Mouse (Mus musculus) G1E (cell line): ENCODE measurements around the gene Laptm5. TPM values are rescaled to one million over a fixed set of nuclear protein-coding genes. Genes with fewer than 3 reads are reported as not detected.

Source experiments
- ATAC-seq: 2 replicates; pipeline ENCODE4 v1.8.0; 2016; ENCODE audit warnings: mild to moderate bottlenecking; ENCODE audit not compliant: insufficient number of reproducible peaks, poor library complexity, low FRiP score, severe bottlenecking; ENCODE audit errors: extremely low read depth
- DNase-seq: peaks from one replicate; pipeline ENCODE4 v3.0.0; 2012; ENCODE audit warnings: low spot score
- H3K27me3 ChIP-seq: 2 replicates; pipeline ENCODE4 v1.6.1; 2012; ENCODE audit warnings: mild to moderate bottlenecking, low read length, inconsistent platforms; ENCODE audit not compliant: insufficient read depth
- H3K36me3 ChIP-seq: replicated peaks from 2 replicates; pipeline ENCODE3; 2012; ENCODE audit warnings: mild to moderate bottlenecking, inconsistent platforms
- H3K4me1 ChIP-seq: 2 replicates; pipeline ENCODE4 v1.6.1; 2012; ENCODE audit warnings: low read depth, low read length, inconsistent platforms, mixed read lengths; ENCODE audit not compliant: insufficient read depth
- H3K4me3 ChIP-seq: 2 replicates; pipeline ENCODE4 v1.5.1; 2012; ENCODE audit warnings: low read depth, mild to moderate bottlenecking, inconsistent platforms, low read length, moderate library complexity, mixed read lengths
- H3K9me3 ChIP-seq: replicated peaks from 2 replicates; pipeline ENCODE4 v1.6.1; 2012; ENCODE audit warnings: inconsistent platforms
- CTCF ChIP-seq: IDR thresholded peaks from 2 replicates; pipeline ENCODE4 v1.5.1; 2012; ENCODE audit warnings: low read depth, low read length, inconsistent platforms, mixed read lengths
- GATA1 ChIP-seq: IDR thresholded peaks from 2 replicates; pipeline ENCODE4 v1.6.1; 2012; ENCODE audit warnings: borderline replicate concordance, low read length, inconsistent platforms, mixed read lengths
- GATA2 ChIP-seq: IDR thresholded peaks from 2 replicates; pipeline ENCODE4 v1.6.1; 2012; ENCODE audit warnings: low read depth, low read length, inconsistent platforms, borderline replicate concordance
- POLR2AphosphoS5 ChIP-seq: IDR thresholded peaks from 2 replicates; pipeline ENCODE4 v1.6.1; 2012; ENCODE audit warnings: low read depth, low read length, inconsistent platforms; ENCODE audit not compliant: insufficient replicate concordance
- TAL1 ChIP-seq: conservative IDR thresholded peaks from 2 replicates; pipeline ENCODE4 v1.6.1; 2012; ENCODE audit warnings: low read depth, low read length, inconsistent platforms, mixed read lengths
- polyA plus RNA-seq: library from polyadenylated mRNA; stranded (reverse); fragments of >175 nt; gene quantifications from 2 replicates; pipeline ENCODE4 v1.2.3, GENCODE M21; 2012
- total RNA-seq, 2 experiments: library from RNA; stranded (forward) in 1 of 2; stranded (reverse) in 1 of 2; fragments of 200-1000 nt in 1 of 2; fragments of >200 nt in 1 of 2; fragmentation: Nextera tagmentation in 1 of 2; gene quantifications; 2 replicates each; pipeline ENCODE4 v1.2.3; 2014 to 2017

Laptm5 gene
- total and polyA plus RNA-seq, 3 experiments: 222 to 717 (median 540) TPM

GRCm38 (mm10) chr4:130873440-130873839, 39.5 kb upstream of the Laptm5 start:
- Histone ChIP-seq H3K4me3 (no peak overlapping the region), H3K9me3 (no peaks in the 10 kb centered on the region; the same call in 1 of the 2 replicates), H3K36me3 (no peaks in the 10 kb centered on the region), H3K4me1 (no peaks in the 10 kb centered on the region; the same call in 1 of the 2 replicates), H3K27me3 (peaks cover 23% of the 10 kb centered on the region)
- ATAC-seq (no peak), DNase-seq (no peak)
- TF ChIP-seq POLR2AphosphoS5 (no peak), CTCF (peak; percentile 59)

GRCm38 (mm10) chr4:130874601-130875000, 38.3 kb upstream of the Laptm5 start:
- Histone ChIP-seq H3K4me3 (no peak overlapping the region), H3K9me3 (no peaks in the 10 kb centered on the region; the same call in 1 of the 2 replicates), H3K27me3 (peaks cover 26% of the 10 kb centered on the region), H3K4me1 (no peaks in the 10 kb centered on the region; the same call in 1 of the 2 replicates), H3K36me3 (no peaks in the 10 kb centered on the region)
- no peak for ATAC-seq
- no peak for DNase-seq
- TF ChIP-seq TAL1 (no peak), CTCF (no peak), GATA2 (no peak), POLR2AphosphoS5 (no peak)

DNA sequence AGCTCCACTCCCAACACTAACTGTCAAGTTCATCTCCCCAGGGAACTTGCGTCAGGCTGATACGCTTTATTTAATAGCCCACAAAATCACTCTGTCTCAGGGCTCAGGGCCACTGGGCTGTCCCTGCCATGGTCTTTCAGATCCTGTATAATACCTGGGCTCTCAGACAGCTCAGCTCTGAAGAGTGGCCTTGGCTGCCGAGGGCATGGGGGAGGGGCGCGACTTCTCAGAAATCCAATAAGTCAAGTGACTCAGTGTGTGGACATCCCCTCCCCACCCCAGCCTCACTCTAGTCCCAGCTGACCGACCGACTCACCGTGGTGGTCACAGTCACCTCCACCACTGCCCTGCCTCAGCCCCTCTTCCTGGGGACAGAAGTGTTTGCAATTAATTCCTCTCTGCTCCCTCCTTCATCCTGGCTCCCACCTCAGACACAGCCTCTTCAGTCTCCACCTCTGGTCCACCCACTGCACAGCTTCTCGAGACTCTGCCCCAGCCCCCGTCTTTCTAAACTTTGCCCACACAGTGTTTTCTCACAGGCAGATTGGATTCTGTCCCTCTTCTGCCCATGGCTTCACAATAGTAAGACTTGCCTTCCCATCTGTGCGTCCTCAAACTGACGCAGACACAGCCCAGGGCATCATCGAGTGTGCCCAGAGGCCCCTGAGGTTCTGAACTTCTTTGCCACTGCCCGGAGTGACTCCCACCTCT, 36.8 kb upstream of the Laptm5 start:
- Histone ChIP-seq H3K27me3 (peaks cover 26% of the 10 kb centered on the region), H3K9me3 (no peaks in the 10 kb centered on the region; the same call in 1 of the 2 replicates), H3K4me3 (no peak overlapping the region), H3K4me1 (no peaks in the 10 kb centered on the region; the same call in 1 of the 2 replicates), H3K36me3 (no peaks in the 10 kb centered on the region)
- TF ChIP-seq GATA1 (no peak), POLR2AphosphoS5 (no peak), CTCF (no peak), GATA2 (no peak)
- ATAC-seq (no peak), DNase-seq (no peak)

- peak; percentile 73 for DNase-seq
- H3K36me3 ChIP-seq: no peaks in the 10 kb centered on the region
- H3K4me3 ChIP-seq: no peak overlapping the region
- no peaks in the 10 kb centered on the region; the same call in 1 of the 2 replicates for H3K4me1 ChIP-seq
- peaks cover 32% of the 10 kb centered on the region for H3K27me3 ChIP-seq
- no peaks in the 10 kb centered on the region; the same call in 1 of the 2 replicates for H3K9me3 ChIP-seq
- no peak for TF ChIP-seq GATA2
- peak; percentile 21; the same call in 1 of the 2 replicates for TF ChIP-seq CTCF
- TF ChIP-seq POLR2AphosphoS5: no peak
- no peak for TF ChIP-seq GATA1
- TF ChIP-seq TAL1: no peak
- no peak for ATAC-seq
Observed at GRCm38 (mm10) chr4:130878273-130879047, 34.5 kb upstream of the Laptm5 start.

- H3K27me3 ChIP-seq: peaks cover 32% of the 10 kb centered on the region
Observed at GRCm38 (mm10) chr4:130879048-130879384, 33.9 kb upstream of the Laptm5 start.

DNA sequence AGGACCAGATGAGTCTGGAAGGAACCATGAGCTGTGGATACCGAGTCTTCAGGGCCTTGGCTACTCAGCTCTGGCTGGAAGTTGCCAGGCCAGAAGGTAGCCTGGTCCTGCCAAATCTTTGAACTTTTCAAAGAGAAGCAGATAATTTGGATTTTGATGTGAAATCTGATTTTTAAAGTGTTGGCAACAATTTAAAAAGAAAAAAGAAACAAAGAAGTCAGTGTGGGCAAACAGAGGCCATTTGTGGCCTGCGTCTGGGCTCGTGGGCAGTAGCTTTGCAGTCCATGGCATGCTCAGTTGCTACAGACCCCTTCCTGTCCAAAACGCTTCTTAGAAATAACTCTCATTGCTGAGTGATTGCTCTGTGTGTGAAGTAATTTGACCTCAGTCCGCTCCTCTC, 31.6 kb upstream of the Laptm5 start:
- no peak overlapping the region for H3K4me3 ChIP-seq
- no peak for ATAC-seq
- H3K9me3 ChIP-seq: no peaks in the 10 kb centered on the region
- no peaks in the 10 kb centered on the region for H3K36me3 ChIP-seq
- DNase-seq: no peak
- H3K4me1 ChIP-seq: no peaks in the 10 kb centered on the region; the same call in 1 of the 2 replicates
- peaks cover 19% of the 10 kb centered on the region for H3K27me3 ChIP-seq
- TF ChIP-seq POLR2AphosphoS5 (no peak), TAL1 (no peak), GATA1 (no peak), CTCF (no peak), GATA2 (no peak)

More at GRCm38 (mm10) chr4:130879048-130879384, 33.9 kb upstream of the Laptm5 start:
- H3K9me3 ChIP-seq: no peaks in the 10 kb centered on the region
- no peak overlapping the region for H3K4me3 ChIP-seq
- DNase-seq (no peak), ATAC-seq (no peak)
- no peaks in the 10 kb centered on the region for H3K36me3 ChIP-seq
- H3K4me1 ChIP-seq: no peaks in the 10 kb centered on the region; the same call in 1 of the 2 replicates
- TF ChIP-seq CTCF (no peak), GATA1 (no peak), GATA2 (no peak), TAL1 (no peak), POLR2AphosphoS5 (no peak)
